Mouse (Mus musculus) CH12.LX (cell line): ENCODE results near the gene Tsku. TPM values are rescaled to one million over a fixed set of nuclear protein-coding genes. Genes with fewer than 3 reads are reported as not detected.

Experiments
- DNase-seq: peaks from one replicate; pipeline ENCODE4 v3.0.0-alpha.2; 2013; ENCODE audit errors: extremely low read depth
- H3K27ac ChIP-seq: 2 replicates; pipeline ENCODE4 v1.5.1; 2012; ENCODE audit warnings: low read depth, mild to moderate bottlenecking, control low read depth, moderate library complexity; ENCODE audit not compliant: insufficient read depth
- H3K27me3 ChIP-seq: replicated peaks from 2 replicates; pipeline ENCODE3; 2012; ENCODE audit warnings: inconsistent platforms
- H3K36me3 ChIP-seq, 2 experiments: replicated peaks in 1 of 2; 2 replicates each; pipeline versions ENCODE3 to v1.6.1; 2012; ENCODE audit warnings: inconsistent platforms in 1 of 2, low read length in 1 of 2, mild to moderate bottlenecking in 1 of 2, mixed read lengths in 1 of 2, moderate library complexity in 1 of 2; ENCODE audit not compliant: control insufficient read depth in 1 of 2, insufficient read depth in 1 of 2
- H3K4me1 ChIP-seq, 2 experiments: 2 replicates each; pipeline ENCODE4 v1.6.1; 2012; ENCODE audit warnings: inconsistent platforms in 1 of 2, moderate library complexity in 1 of 2; ENCODE audit not compliant: insufficient read depth in 2 of 2, control insufficient read depth in 1 of 2
- H3K4me2 ChIP-seq: 2 replicates; pipeline ENCODE4 v1.6.1; 2012; ENCODE audit warnings: low read depth, mild to moderate bottlenecking, control low read depth; ENCODE audit not compliant: poor library complexity, insufficient read depth, severe bottlenecking
- H3K4me3 ChIP-seq, 3 experiments: fragments of 150-350 bp in 1 of 3; sonication (generic) in 1 of 3; replicated peaks in 1 of 3; 2 replicates each; pipeline versions ENCODE3 to v1.5.1; 2011 to 2012; ENCODE audit warnings: low read depth in 2 of 3, low read length in 2 of 3, mild to moderate bottlenecking in 2 of 3, moderate library complexity in 2 of 3, control low read depth in 1 of 3, improper control_type of control experiment in 1 of 3, inconsistent platforms in 1 of 3, mixed read lengths in 1 of 3; ENCODE audit not compliant: poor library complexity in 1 of 3
- H3K79me2 ChIP-seq: replicated peaks from 2 replicates; pipeline ENCODE4 v1.6.1; 2012; ENCODE audit warnings: mild to moderate bottlenecking, moderate library complexity; ENCODE audit not compliant: control insufficient read depth, poor library complexity, insufficient read depth, severe bottlenecking; ENCODE audit errors: extremely low read depth
- H3K9ac ChIP-seq: 2 replicates; pipeline ENCODE4 v1.6.1; 2012; ENCODE audit warnings: low read depth, mild to moderate bottlenecking, control low read depth, moderate library complexity; ENCODE audit not compliant: insufficient read depth
- H3K9me3 ChIP-seq: replicated peaks from 2 replicates; pipeline ENCODE3; 2012; ENCODE audit warnings: low read length, inconsistent platforms, mixed read lengths
- CHD1 ChIP-seq: IDR thresholded peaks from 2 replicates; pipeline ENCODE4 v1.6.1; 2012; ENCODE audit warnings: low read depth, low read length, improper control_type of control experiment, inconsistent platforms
- ELF1 ChIP-seq: IDR thresholded peaks from 2 replicates; pipeline ENCODE4 v1.6.1; 2014; ENCODE audit warnings: low read depth, mild to moderate bottlenecking, inconsistent platforms, low read length, improper control_type of control experiment
- EP300 ChIP-seq: IDR thresholded peaks from 2 replicates; pipeline ENCODE4 v1.6.1; 2011; ENCODE audit warnings: low read length, improper control_type of control experiment
- GABPA ChIP-seq: IDR thresholded peaks from 2 replicates; pipeline ENCODE4 v1.6.1; 2012; ENCODE audit warnings: low read depth, low read length, improper control_type of control experiment, inconsistent platforms; ENCODE audit not compliant: insufficient replicate concordance
- HCFC1 ChIP-seq: IDR thresholded peaks from 2 replicates; pipeline ENCODE4 v1.6.1; 2012; ENCODE audit warnings: low read depth, mild to moderate bottlenecking, inconsistent platforms, low read length, improper control_type of control experiment
- IRF4 ChIP-seq: IDR thresholded peaks from 2 replicates; pipeline ENCODE4 v1.6.1; 2014; ENCODE audit warnings: low read depth, mild to moderate bottlenecking, inconsistent platforms, low read length, improper control_type of control experiment
- JUN ChIP-seq: IDR thresholded peaks from 2 replicates; pipeline ENCODE4 v1.6.1; 2011; ENCODE audit warnings: low read depth, mild to moderate bottlenecking, low read length, improper control_type of control experiment, moderate library complexity; ENCODE audit not compliant: insufficient read depth
- JUND ChIP-seq: conservative IDR thresholded peaks from 2 replicates; pipeline ENCODE4 v1.6.1; 2011; ENCODE audit warnings: low read depth, low read length, improper control_type of control experiment
- KAT2A ChIP-seq: IDR thresholded peaks from 2 replicates; pipeline ENCODE4 v1.6.1; 2012; ENCODE audit warnings: low read length, improper control_type of control experiment, inconsistent platforms; ENCODE audit not compliant: insufficient replicate concordance
- MAFK ChIP-seq: IDR thresholded peaks from 2 replicates; pipeline ENCODE4 v1.6.1; 2011; ENCODE audit warnings: low read length, improper control_type of control experiment; ENCODE audit not compliant: insufficient replicate concordance
- MAX ChIP-seq: IDR thresholded peaks from 2 replicates; pipeline ENCODE4 v1.6.1; 2011; ENCODE audit warnings: low read length, improper control_type of control experiment
- MEF2A ChIP-seq: IDR thresholded peaks from 2 replicates; pipeline ENCODE4 v1.6.1; 2014; ENCODE audit warnings: low read depth, mild to moderate bottlenecking, inconsistent platforms, low read length, improper control_type of control experiment, borderline replicate concordance
- MYC ChIP-seq: IDR thresholded peaks from 2 replicates; pipeline ENCODE4 v1.6.1; 2011; ENCODE audit warnings: low read depth, mild to moderate bottlenecking, improper control_type of control experiment, low read length
- NELFE ChIP-seq: IDR thresholded peaks from 2 replicates; pipeline ENCODE4 v1.6.1; 2011; ENCODE audit warnings: low read depth, low read length, improper control_type of control experiment
- NRF1 ChIP-seq: IDR thresholded peaks from 2 replicates; pipeline ENCODE4 v1.6.1; 2014; ENCODE audit warnings: low read depth, mild to moderate bottlenecking, inconsistent platforms, low read length, improper control_type of control experiment, moderate library complexity
- PAX5 ChIP-seq: IDR thresholded peaks from 2 replicates; pipeline ENCODE4 v1.6.1; 2012; ENCODE audit warnings: low read length, inconsistent platforms, mixed read lengths
- POLR2A ChIP-seq: IDR thresholded peaks from 2 replicates; pipeline ENCODE4 v1.6.1; 2011; ENCODE audit warnings: low read depth, mild to moderate bottlenecking, improper control_type of control experiment, low read length
- POLR2AphosphoS2 ChIP-seq: IDR thresholded peaks from 2 replicates; pipeline ENCODE4 v1.6.1; 2011; ENCODE audit warnings: low read depth, low read length, improper control_type of control experiment
- RAD21 ChIP-seq: IDR thresholded peaks from 2 replicates; pipeline ENCODE4 v1.6.1; 2011; ENCODE audit warnings: low read depth, mild to moderate bottlenecking, low read length, improper control_type of control experiment, moderate library complexity
- RCOR1 ChIP-seq: conservative IDR thresholded peaks from 2 replicates; pipeline ENCODE4 v1.6.1; 2012; ENCODE audit warnings: low read depth, mild to moderate bottlenecking, inconsistent platforms, low read length, improper control_type of control experiment
- SIN3A ChIP-seq: IDR thresholded peaks from 2 replicates; pipeline ENCODE4 v1.6.1; 2012; ENCODE audit warnings: low read length, improper control_type of control experiment, inconsistent platforms
- SMC3 ChIP-seq: IDR thresholded peaks from 2 replicates; pipeline ENCODE4 v1.6.1; 2011; ENCODE audit warnings: low read depth, low read length, improper control_type of control experiment
- TBP ChIP-seq: conservative IDR thresholded peaks from 2 replicates; pipeline ENCODE4 v1.6.1; 2011; ENCODE audit warnings: low read depth, low read length, improper control_type of control experiment
- USF1 ChIP-seq: IDR thresholded peaks from 2 replicates; pipeline ENCODE4 v1.6.1; 2014; ENCODE audit warnings: low read depth, mild to moderate bottlenecking, inconsistent platforms, low read length, improper control_type of control experiment
- ZKSCAN1 ChIP-seq: IDR thresholded peaks from 2 replicates; pipeline ENCODE4 v1.6.1; 2012; ENCODE audit warnings: low read depth, inconsistent platforms, low read length, improper control_type of control experiment, borderline replicate concordance
- ZMIZ1 ChIP-seq: IDR thresholded peaks from 2 replicates; pipeline ENCODE4 v1.6.1; 2012; ENCODE audit warnings: low read depth, mild to moderate bottlenecking, inconsistent platforms, low read length, improper control_type of control experiment
- ZNF384 ChIP-seq: IDR thresholded peaks from 2 replicates; pipeline ENCODE4 v1.6.1; 2012; ENCODE audit warnings: low read depth, low read length, improper control_type of control experiment, inconsistent platforms
- dilution Hi-C: fragments of 300-500 bp; cut with MboI; formaldehyde crosslinking; loops from 2 replicates; pipeline ENCODE4 v1.14.3; 2020; ENCODE audit warnings: low sequenced_read_pairs; ENCODE audit not compliant: extremely low pct_unique_long_range_greater_than_20kb, extremely low pct_ligation_motif_present
- in situ Hi-C: fragments of 300-500 bp; cut with MboI; formaldehyde crosslinking; loops from 3 replicates; pipeline ENCODE4 v1.14.3; 2019; ENCODE audit warnings: low sequenced_read_pairs, low pct_ligation_motif_present, low pct_unique_long_range_greater_than_20kb, mixed read lengths
- polyA plus RNA-seq: library from polyadenylated mRNA; unstranded; fragments of >175 nt; gene quantifications from 2 replicates; pipeline ENCODE4 v1.2.1, GENCODE M21; 2012; ENCODE audit warnings: low read depth; ENCODE audit not compliant: insufficient read length
- total RNA-seq, 2 experiments: library from RNA; depleted of rRNA; stranded (reverse); fragments of 300-350 nt in 1 of 2; fragments of >200 nt in 1 of 2; gene quantifications; 2 replicates each; pipeline ENCODE4 v1.2.3; 2012 to 2014

The Tsku gene
- total and polyA plus RNA-seq, 3 experiments: 1.4 to 3.9 (median 3.9) TPM

DNA sequence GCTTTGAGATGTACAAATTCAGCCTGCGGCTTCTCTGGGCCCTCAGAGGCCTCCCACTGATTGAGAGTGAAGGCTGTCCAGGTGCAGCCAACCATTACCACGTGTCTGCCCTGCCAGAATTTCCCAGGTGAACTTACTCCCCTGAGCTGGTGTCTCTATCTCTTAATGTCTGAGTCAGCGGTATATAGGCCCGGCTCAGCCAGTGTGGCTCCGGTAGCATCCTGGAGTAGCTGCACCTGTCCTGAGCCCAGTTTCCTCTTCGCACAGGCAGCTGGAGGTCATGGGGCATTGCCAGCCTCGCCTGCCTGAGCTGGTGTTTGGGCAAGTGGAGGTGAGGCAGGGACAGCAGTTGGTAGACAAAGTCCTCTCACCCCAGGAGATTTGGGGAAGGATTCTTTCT is 26.1 kb upstream of the Tsku start:
- in situ Hi-C loops (no loop called here), dilution Hi-C loops (no loop called here)
- Histone ChIP-seq H3K79me2 (no peaks in the 10 kb centered on the region), H3K4me3 (no peak overlapping the region), H3K9ac (no peak overlapping the region), H3K36me3 (no peaks in the 10 kb centered on the region), H3K4me2 (no peak overlapping the region), H3K27ac (no peak overlapping the region), H3K9me3 (no peaks in the 10 kb centered on the region), H3K27me3 (no peaks in the 10 kb centered on the region)
- DNase-seq: no peak
- TF ChIP-seq NRF1: no peak
- TF ChIP-seq USF1: no peak
- TF ChIP-seq GABPA: no peak
- TF ChIP-seq, all 38 proteins: peak for 0
- H3K4me1 ChIP-seq: peaks cover 0 to 47% of the 10 kb centered on the region in 2 experiments; a peak in 3 of 4 replicates

DNA sequence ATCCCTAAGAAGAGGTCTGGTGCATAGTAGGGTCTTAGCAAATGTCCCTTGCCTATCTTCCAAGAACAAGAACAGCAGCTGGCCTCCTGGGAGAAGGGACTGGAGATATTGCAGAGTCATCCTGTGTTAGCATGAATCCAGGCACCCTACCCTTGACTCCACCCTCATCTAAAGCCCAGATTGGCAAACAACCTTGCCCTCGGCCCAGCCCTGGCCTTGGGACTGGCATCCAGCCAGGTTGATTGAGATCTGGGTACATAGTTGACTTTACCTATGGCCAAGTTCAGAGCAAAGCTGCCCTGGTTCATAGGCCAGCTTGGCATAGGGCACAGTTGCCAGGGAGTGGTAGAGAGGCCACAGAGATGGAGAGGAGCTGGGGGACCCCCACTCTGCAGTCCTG is 24.0 kb upstream of the Tsku start:
- TF ChIP-seq NRF1 (no peak), SMC3 (no peak), MYC (no peak), CHD1 (no peak), ZNF384 (no peak), JUND (no peak), MEF2A (no peak), POLR2AphosphoS2 (no peak), MAX (no peak), RCOR1 (no peak), IRF4 (no peak), GABPA (no peak)
- no peaks in the 10 kb centered on the region for H3K79me2 ChIP-seq
- no peaks in the 10 kb centered on the region for H3K36me3 ChIP-seq
- H3K4me1 ChIP-seq: peaks cover 0 to 47% of the 10 kb centered on the region in 2 experiments; a peak in 3 of 4 replicates
- no peak overlapping the region for H3K4me3 ChIP-seq
- no peak overlapping the region for H3K9ac ChIP-seq
- DNase-seq: no peak
- no peaks in the 10 kb centered on the region for H3K9me3 ChIP-seq
- dilution Hi-C loops (no loop called here), in situ Hi-C loops (no loop called here)
- no peaks in the 10 kb centered on the region for H3K27me3 ChIP-seq
- H3K4me2 ChIP-seq: no peak overlapping the region
- no peak overlapping the region for H3K27ac ChIP-seq

DNA sequence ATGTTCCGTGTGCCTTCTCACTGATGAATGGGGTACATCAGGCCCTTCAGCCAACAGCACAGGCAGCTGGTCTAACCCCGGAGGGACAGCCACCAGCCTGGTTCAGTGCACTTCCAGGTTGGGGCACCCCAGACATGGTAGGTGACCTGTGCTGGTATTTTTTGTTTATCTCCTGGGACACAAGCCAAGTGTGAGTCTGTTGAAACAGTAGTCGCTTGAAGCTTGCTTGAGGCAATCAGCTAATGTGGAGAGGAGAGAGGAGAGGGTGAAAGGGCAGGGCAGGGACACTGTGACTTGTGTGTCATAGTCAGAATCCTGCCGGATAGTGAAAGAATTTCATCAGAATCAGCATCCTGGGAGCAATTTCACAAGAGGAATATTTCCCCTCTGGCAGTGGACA is 22.2 kb upstream of the Tsku start:
- H3K4me3 ChIP-seq: no peak overlapping the region
- H3K9ac ChIP-seq: no peak overlapping the region
- H3K27me3 ChIP-seq: no peaks in the 10 kb centered on the region
- in situ Hi-C loops (no loop called here), dilution Hi-C loops (no loop called here)
- no peaks in the 10 kb centered on the region for H3K36me3 ChIP-seq
- peaks cover 0 to 48% of the 10 kb centered on the region in 2 experiments; a peak in 3 of 4 replicates for H3K4me1 ChIP-seq
- H3K79me2 ChIP-seq: no peaks in the 10 kb centered on the region
- H3K4me2 ChIP-seq: no peak overlapping the region
- no peak for DNase-seq
- no peaks in the 10 kb centered on the region for H3K9me3 ChIP-seq
- H3K27ac ChIP-seq: no peak overlapping the region
- no peak for TF ChIP-seq TBP
- no peak for TF ChIP-seq MAX
- TF ChIP-seq POLR2A: no peak
- TF ChIP-seq MYC: no peak
- TF ChIP-seq KAT2A: no peak
- no peak for TF ChIP-seq ELF1
- TF ChIP-seq SIN3A: no peak
- TF ChIP-seq RAD21: no peak
- no peak for TF ChIP-seq IRF4
- TF ChIP-seq ZKSCAN1: no peak
- TF ChIP-seq ZMIZ1: no peak
- no peak for TF ChIP-seq POLR2AphosphoS2
- TF ChIP-seq EP300: no peak
- no peak for TF ChIP-seq HCFC1
- TF ChIP-seq NRF1: no peak
- TF ChIP-seq NELFE: no peak
- no peak for TF ChIP-seq JUN
- no peak for TF ChIP-seq PAX5
- no peak for TF ChIP-seq MAFK
